Mouse (Mus musculus) effector memory CD4-positive, alpha-beta T cell, adult 5 months (primary cell): ENCODE data around the gene Dll4. TPM values are rescaled to one million over a fixed set of nuclear protein-coding genes. Genes with fewer than 3 reads are reported as not detected.

Experiments used
- polyA plus RNA-seq: library from polyadenylated mRNA; unstranded; fragments of 100-300 nt; shearing (Covaris generic); gene quantifications from one replicate; pipeline ENCODE4 v1.2.1, GENCODE M21; 2017

Gene Dll4
- not detected for polyA plus RNA-seq

DNA sequence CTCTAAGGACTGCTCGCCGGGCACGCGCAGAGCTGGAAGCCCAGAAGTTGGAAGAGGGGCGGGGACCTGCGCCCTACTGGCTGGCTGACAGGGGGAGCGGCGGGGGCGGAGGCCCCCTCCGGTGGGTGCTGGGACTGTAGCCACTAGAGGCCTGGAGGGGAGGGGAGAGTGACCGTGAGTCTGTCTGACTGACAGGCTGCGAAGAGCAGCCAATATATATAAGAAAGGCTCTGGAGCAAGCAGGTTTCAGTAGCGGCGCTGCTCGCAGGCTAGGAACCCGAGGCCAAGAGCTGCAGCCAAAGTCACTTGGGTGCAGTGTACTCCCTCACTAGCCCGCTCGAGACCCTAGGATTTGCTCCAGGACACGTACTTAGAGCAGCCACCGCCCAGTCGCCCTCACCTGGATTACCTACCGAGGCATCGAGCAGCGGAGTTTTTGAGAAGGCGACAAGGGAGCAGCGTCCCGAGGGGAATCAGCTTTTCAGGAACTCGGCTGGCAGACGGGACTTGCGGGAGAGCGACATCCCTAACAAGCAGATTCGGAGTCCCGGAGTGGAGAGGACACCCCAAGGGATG, at the start of gene Dll4:
TSS of gene Dll4 (plus strand) at position 217 of the 576 bp plus-strand sequence.

DNA sequence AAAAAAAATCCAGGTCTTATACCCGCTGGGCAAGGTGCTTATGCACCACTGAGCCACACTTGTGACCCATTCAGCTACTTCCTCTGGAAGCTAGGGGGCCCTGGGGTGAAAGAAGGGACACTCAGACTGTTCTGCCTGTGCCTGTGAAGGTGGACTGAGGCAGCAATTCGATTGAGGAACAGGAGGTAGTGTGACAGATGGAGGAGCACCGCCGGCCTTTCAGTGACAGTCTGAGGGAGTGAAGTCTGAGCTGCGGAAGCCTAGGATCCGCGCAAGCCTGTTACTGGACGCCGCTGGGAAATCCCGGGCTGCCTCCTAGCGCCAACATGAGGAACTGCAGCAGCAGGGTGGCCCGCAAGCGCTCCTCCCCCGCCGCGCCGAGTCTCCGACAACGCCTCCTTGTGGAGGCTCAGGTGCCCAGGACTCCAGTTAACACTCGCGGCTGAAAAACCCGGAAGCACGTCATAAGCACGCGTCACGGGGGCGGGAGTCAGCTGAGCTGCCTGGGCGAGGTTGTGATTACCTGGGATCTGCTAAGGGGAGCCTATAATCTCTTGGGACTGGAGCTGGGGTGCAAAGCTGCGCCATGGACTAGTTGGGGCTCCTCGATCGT, 37.2 kb upstream of the Dll4 start, which contains the start of gene Vps18:
TSS of gene Vps18 (plus strand) at position 471 of the 613 bp plus-strand sequence.

DNA sequence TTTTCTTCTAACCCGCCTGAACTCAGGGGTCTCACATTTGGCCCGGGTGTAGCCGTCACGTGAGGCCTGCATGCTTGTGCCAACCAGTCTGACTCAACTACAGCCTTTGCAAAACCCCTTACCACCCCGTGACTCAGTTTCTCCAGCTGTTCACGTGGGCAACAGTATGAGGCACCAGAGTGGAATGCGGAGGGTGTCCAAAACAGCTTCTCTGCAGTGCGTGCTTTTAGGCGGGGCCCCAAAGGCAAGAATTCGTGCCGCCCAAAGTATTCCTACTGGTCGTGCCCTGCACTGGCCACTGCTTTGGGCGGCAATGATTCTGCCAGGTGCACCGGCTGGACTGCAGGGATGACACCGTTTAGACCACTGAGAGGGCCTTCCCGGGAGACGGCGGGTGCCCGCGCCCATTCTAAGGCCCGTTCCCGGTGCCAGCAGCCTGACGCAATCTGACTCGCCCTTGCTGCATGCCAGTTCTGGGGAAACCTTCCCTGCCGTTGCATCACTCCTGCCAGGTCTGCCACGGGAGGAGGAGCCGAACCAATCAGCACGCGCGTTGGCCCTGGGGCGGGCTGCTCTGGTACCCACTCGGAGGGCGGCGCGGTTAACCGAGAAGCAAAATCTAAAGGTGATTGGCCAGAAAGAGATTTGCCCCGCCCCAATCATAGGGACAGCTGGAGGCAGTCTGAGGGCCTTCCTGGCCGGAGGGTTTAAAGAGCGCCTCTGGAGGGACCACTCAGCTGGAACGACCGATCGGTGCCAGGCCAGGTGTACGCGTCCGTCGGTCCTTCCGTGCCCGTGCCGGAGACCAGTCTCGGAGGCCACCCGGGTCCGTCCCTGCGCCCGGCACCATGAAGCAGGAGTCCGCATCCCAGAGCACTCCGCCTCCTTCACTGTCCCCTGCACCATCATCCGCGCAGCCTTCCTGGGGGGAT, 25.2 kb downstream of the Dll4 start, which contains the start of gene Chac1:
TSS of gene Chac1 (plus strand) at position 675 of the 932 bp plus-strand sequence.

Other genes with a start within 250 kb of the Dll4 start
- gene Rad51, start 213.0 kb upstream of the Dll4 start, polyA plus RNA-seq = 3.1 TPM
- gene Rmdn3, start 168.8 kb upstream of the Dll4 start, polyA plus RNA-seq = 21.8 TPM
- not detected for gene Gchfr, start 158.0 kb upstream of the Dll4 start, polyA plus RNA-seq
- gene Gm14137, start 151.3 kb upstream of the Dll4 start, polyA plus RNA-seq = 0.44 TPM
- gene Zfyve19, start 117.2 kb upstream of the Dll4 start, polyA plus RNA-seq = 25.3 TPM
- 19.4 TPM for gene Dnajc17, start 117.0 kb upstream of the Dll4 start, polyA plus RNA-seq
- gene Ppp1r14d, start 95.9 kb upstream of the Dll4 start, polyA plus RNA-seq = not detected
- gene Spint1, start 88.4 kb upstream of the Dll4 start, polyA plus RNA-seq = not detected
- not detected for gene Rhov, start 54.5 kb upstream of the Dll4 start, polyA plus RNA-seq
- gene Vps18, start 37.0 kb upstream of the Dll4 start, polyA plus RNA-seq = 12.2 TPM
- gene Chac1, start 25.4 kb downstream of the Dll4 start, polyA plus RNA-seq = not detected
- gene Ino80, start 151.9 kb downstream of the Dll4 start, polyA plus RNA-seq = 4.5 TPM
- gene Exd1, start 221.8 kb downstream of the Dll4 start, polyA plus RNA-seq = 0.25 TPM
- 96.5 TPM for gene Chp1, start 221.9 kb downstream of the Dll4 start, polyA plus RNA-seq